Mouse (Mus musculus) erythroblast, embryonic 14.5 days (primary cell): ENCODE measurements around the gene Nsmce4a. TPM values are rescaled to one million over a fixed set of nuclear protein-coding genes. Genes with fewer than 3 reads are reported as not detected.
"Not testable (repeated sequence)": the region's sequence is repeated elsewhere in the genome, so short reads cannot be mapped to it uniquely, and the experiment has no call there.

Experiments used
- H3K27me3 ChIP-seq: 2 replicates; pipeline ENCODE4 v1.6.1; 2012; ENCODE audit warnings: inconsistent platforms; ENCODE audit not compliant: control insufficient read depth
- H3K36me3 ChIP-seq: 2 replicates; pipeline ENCODE4 v1.6.1; 2012; ENCODE audit warnings: mild to moderate bottlenecking, inconsistent platforms; ENCODE audit not compliant: control insufficient read depth
- H3K4me1 ChIP-seq: 2 replicates; pipeline ENCODE4 v1.6.1; 2012; ENCODE audit warnings: inconsistent platforms; ENCODE audit not compliant: control insufficient read depth
- H3K4me3 ChIP-seq: replicated peaks from 2 replicates; pipeline ENCODE3; 2012; ENCODE audit warnings: moderate library complexity, mild to moderate bottlenecking, inconsistent platforms
- H3K9me3 ChIP-seq: 2 replicates; pipeline ENCODE4 v1.6.1; 2012; ENCODE audit warnings: low read length, inconsistent platforms, mixed read lengths; ENCODE audit not compliant: control insufficient read depth
- GATA1 ChIP-seq: IDR thresholded peaks from 2 replicates; pipeline ENCODE4 v1.6.1; 2012; ENCODE audit warnings: low read length, inconsistent platforms, mixed read lengths
- TAL1 ChIP-seq: IDR thresholded peaks from 3 replicates; pipeline ENCODE4 v1.6.1; 2012; ENCODE audit warnings: low read length, inconsistent platforms, mixed read lengths
- polyA plus RNA-seq: library from polyadenylated mRNA; stranded (reverse); fragments of >175 nt; gene quantifications from 2 replicates; pipeline ENCODE4 v1.2.3, GENCODE M21; 2012

The Nsmce4a gene
- polyA plus RNA-seq, 1 experiment = 20.5 TPM

GRCm38 (mm10) chr7:130602804-130603203 lies 29.9 kb upstream of the Nsmce4a start:
- no peaks in the 10 kb centered on the region for H3K27me3 ChIP-seq
- H3K4me3 ChIP-seq = no peak overlapping the region
- no peaks in the 10 kb centered on the region for H3K36me3 ChIP-seq
- TF ChIP-seq TAL1 = no peak
- TF ChIP-seq GATA1 = no peak
- H3K4me1 ChIP-seq = no peaks in the 10 kb centered on the region
- no peaks in the 10 kb centered on the region for H3K9me3 ChIP-seq

DNA sequence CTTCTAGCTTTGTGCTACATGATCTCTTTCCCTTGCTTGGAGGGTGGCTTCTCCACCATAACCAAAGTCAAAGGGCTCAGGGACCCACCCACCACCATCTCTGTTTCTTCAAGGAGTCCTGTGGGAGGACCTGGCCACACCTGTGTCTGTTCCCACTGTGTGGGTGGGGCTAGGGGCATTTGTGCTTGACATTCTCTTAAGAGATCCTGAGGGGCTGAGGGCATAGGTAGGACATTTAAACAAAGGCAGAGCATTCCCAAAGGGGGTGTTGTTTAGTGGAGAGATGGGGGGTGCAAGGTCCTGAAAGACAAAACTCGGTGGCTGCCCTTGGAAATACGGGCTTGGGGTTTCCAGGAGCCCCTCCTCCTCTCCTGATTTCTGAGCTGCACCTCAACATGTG lies 27.6 kb upstream of the Nsmce4a start:
- Histone ChIP-seq H3K9me3 (no peaks in the 10 kb centered on the region), H3K4me1 (no peaks in the 10 kb centered on the region), H3K36me3 (no peaks in the 10 kb centered on the region), H3K27me3 (no peaks in the 10 kb centered on the region), H3K4me3 (no peak overlapping the region)
- TF ChIP-seq TAL1 (no peak), GATA1 (no peak)

GRCm38 (mm10) chr7:130600074-130600473 lies 27.2 kb upstream of the Nsmce4a start:
- TF ChIP-seq TAL1 (no peak), GATA1 (no peak)
- H3K4me3 ChIP-seq = no peak overlapping the region

GRCm38 (mm10) chr7:130597546-130597945 lies 24.6 kb upstream of the Nsmce4a start:
- Histone ChIP-seq H3K9me3 (no peaks in the 10 kb centered on the region), H3K27me3 (no peaks in the 10 kb centered on the region), H3K4me1 (no peaks in the 10 kb centered on the region), H3K36me3 (no peaks in the 10 kb centered on the region), H3K4me3 (no peak overlapping the region)
- no peak for TF ChIP-seq TAL1
- TF ChIP-seq GATA1 = no peak

More at GRCm38 (mm10) chr7:130600074-130600473, 27.2 kb upstream of the Nsmce4a start:
- H3K9me3 ChIP-seq = no peaks in the 10 kb centered on the region
- H3K27me3 ChIP-seq = no peaks in the 10 kb centered on the region
- H3K4me1 ChIP-seq = no peaks in the 10 kb centered on the region
- H3K36me3 ChIP-seq = no peaks in the 10 kb centered on the region

DNA sequence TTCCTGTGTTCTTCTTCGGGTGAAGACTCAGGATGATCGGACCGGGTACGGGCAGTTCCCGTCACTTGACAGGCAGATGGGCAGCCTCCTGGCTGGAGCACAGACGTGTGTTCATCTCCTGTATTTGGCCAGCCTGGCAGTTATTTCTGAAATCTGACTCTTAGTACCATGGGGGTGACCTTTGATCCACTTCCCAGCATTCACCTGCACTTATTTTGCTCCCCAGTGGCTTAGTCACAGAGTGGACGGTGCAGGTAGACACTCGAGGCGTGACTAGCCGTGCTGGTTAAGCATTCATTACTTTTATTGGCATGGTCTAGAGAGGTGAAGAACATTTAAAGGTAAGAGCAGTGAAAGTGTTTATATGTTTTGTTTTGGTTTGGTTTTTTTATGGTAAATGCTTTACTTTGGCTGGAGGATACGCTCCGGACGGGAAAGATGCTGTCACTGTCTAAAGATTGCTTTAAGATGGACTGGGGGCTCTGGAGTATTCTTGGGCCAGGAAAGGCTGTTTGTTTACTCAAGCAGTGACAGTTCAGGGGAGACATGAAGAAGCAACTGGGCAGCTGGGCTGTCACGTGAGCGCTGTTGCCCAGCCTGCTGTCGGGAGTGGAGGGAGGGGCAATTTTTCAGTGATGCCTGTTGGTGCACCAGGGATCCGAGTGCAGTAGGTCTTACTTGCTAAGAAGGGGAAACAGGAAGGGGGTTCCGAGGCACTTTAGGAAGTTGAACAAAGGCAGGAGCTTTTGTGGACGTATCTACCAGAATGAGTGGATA lies 23.3 kb upstream of the Nsmce4a start:
- not testable (repeated sequence) for H3K27me3 ChIP-seq, H3K4me1 ChIP-seq, H3K36me3 ChIP-seq, H3K9me3 ChIP-seq, H3K4me3 ChIP-seq

GRCm38 (mm10) chr7:130593375-130594239 lies 20.7 kb upstream of the Nsmce4a start:
- not testable (repeated sequence) for H3K4me3 ChIP-seq, H3K9me3 ChIP-seq, H3K36me3 ChIP-seq, H3K27me3 ChIP-seq, H3K4me1 ChIP-seq

GRCm38 (mm10) chr7:130592975-130593374 lies 20.1 kb upstream of the Nsmce4a start:
- not testable (repeated sequence) for H3K9me3 ChIP-seq, H3K36me3 ChIP-seq, H3K4me3 ChIP-seq

GRCm38 (mm10) chr7:130590845-130591437 lies 18.0 kb upstream of the Nsmce4a start:
- Histone ChIP-seq H3K36me3 (no peaks in the 10 kb centered on the region), H3K27me3 (no peaks in the 10 kb centered on the region), H3K9me3 (no peaks in the 10 kb centered on the region), H3K4me1 (no peaks in the 10 kb centered on the region), H3K4me3 (no peak overlapping the region)
- no peak for TF ChIP-seq TAL1

More at GRCm38 (mm10) chr7:130592975-130593374, 20.1 kb upstream of the Nsmce4a start:
- H3K27me3 ChIP-seq, H3K4me1 ChIP-seq: not testable (repeated sequence)

GRCm38 (mm10) chr7:130590081-130590828 lies 17.3 kb upstream of the Nsmce4a start:
- Histone ChIP-seq H3K4me1 (no peaks in the 10 kb centered on the region), H3K36me3 (no peaks in the 10 kb centered on the region), H3K27me3 (no peaks in the 10 kb centered on the region), H3K9me3 (no peaks in the 10 kb centered on the region), H3K4me3 (no peak overlapping the region)
- TF ChIP-seq TAL1 (no peak), GATA1 (no peak)
